Mouse (Mus musculus) ES-E14 (cell line): ENCODE measurements around the gene Spag4. TPM values are rescaled to one million over a fixed set of nuclear protein-coding genes. Genes with fewer than 3 reads are reported as not detected.

Source experiments
- DNase-seq: peaks from one replicate; pipeline ENCODE4 v3.0.0-alpha.2; 2013; ENCODE audit warnings: low read depth, low spot score
- H3K27ac ChIP-seq: 2 replicates; pipeline ENCODE4 v1.5.1; 2012; ENCODE audit warnings: low read depth, mild to moderate bottlenecking, low read length, moderate library complexity, mixed read lengths; ENCODE audit not compliant: poor library complexity, insufficient read depth, severe bottlenecking
- H3K36me3 ChIP-seq: 2 replicates; pipeline ENCODE4 v1.6.1; 2012; ENCODE audit warnings: mild to moderate bottlenecking, low read length, moderate library complexity, mixed read lengths; ENCODE audit not compliant: control insufficient read depth, poor library complexity, insufficient read depth, severe bottlenecking
- H3K4me1 ChIP-seq, 2 experiments: fragments of 150-350 bp in 1 of 2; sonication (generic) in 1 of 2; 2 replicates each; pipeline ENCODE4 v1.6.1; 2012; ENCODE audit warnings: low read length in 2 of 2, mild to moderate bottlenecking in 1 of 2, mixed read lengths in 1 of 2; ENCODE audit not compliant: control insufficient read depth in 2 of 2, insufficient read depth in 2 of 2, poor library complexity in 1 of 2
- H3K4me3 ChIP-seq, 2 experiments: fragments of 150-350 bp in 1 of 2; sonication (generic) in 1 of 2; 2 replicates each; pipeline ENCODE4 v1.5.1; 2012; ENCODE audit warnings: low read length in 2 of 2, low read depth in 1 of 2, mild to moderate bottlenecking in 1 of 2, mixed read lengths in 1 of 2; ENCODE audit not compliant: insufficient read depth in 1 of 2, poor library complexity in 1 of 2, severe bottlenecking in 1 of 2
- H3K9ac ChIP-seq: 2 replicates; pipeline ENCODE4 v1.6.1; 2012; ENCODE audit warnings: low read depth, mild to moderate bottlenecking, low read length, mixed read lengths; ENCODE audit not compliant: poor library complexity, insufficient read depth, severe bottlenecking
- H3K9me3 ChIP-seq: fragments of 150-350 bp; sonication (generic); 2 replicates; pipeline ENCODE4 v1.6.1; 2012; ENCODE audit warnings: low read depth, mild to moderate bottlenecking, low read length; ENCODE audit not compliant: control insufficient read depth, insufficient read depth
- CHD2 ChIP-seq: IDR thresholded peaks from 2 replicates; pipeline ENCODE4 v1.6.1; 2014; ENCODE audit warnings: mild to moderate bottlenecking, low read depth, low read length, inconsistent platforms
- HCFC1 ChIP-seq: IDR thresholded peaks from 2 replicates; pipeline ENCODE4 v1.6.1; 2012; ENCODE audit warnings: low read length, inconsistent platforms, borderline replicate concordance; ENCODE audit not compliant: insufficient read depth
- MAFK ChIP-seq: IDR thresholded peaks from 2 replicates; pipeline ENCODE4 v1.6.1; 2014; ENCODE audit warnings: mild to moderate bottlenecking, low read depth, low read length, inconsistent platforms; ENCODE audit not compliant: insufficient read depth
- ZC3H11A ChIP-seq: IDR thresholded peaks from 2 replicates; pipeline ENCODE4 v1.6.1; 2012; ENCODE audit warnings: low read depth, mild to moderate bottlenecking, inconsistent platforms, low read length, borderline replicate concordance
- ZNF384 ChIP-seq: IDR thresholded peaks from 2 replicates; pipeline ENCODE4 v1.6.1; 2012; ENCODE audit warnings: low read depth, low read length, inconsistent platforms
- in situ Hi-C, 2 experiments: fragments of 600-800 bp; cut with MboI; formaldehyde crosslinking; loops; one replicate each; pipeline ENCODE4 v1.15.1; 2025; ENCODE audit warnings: low sequenced_read_pairs in 2 of 2, inconsistent platforms in 1 of 2; ENCODE audit not compliant: unreplicated experiment in 2 of 2
- total RNA-seq: library from RNA; depleted of rRNA; stranded (reverse); fragments of 300-350 nt; gene quantifications from 2 replicates; pipeline ENCODE4 v1.2.3, GENCODE M21; 2012

Spag4 gene
- total RNA-seq, 1 experiment: 2.6 TPM

DNA sequence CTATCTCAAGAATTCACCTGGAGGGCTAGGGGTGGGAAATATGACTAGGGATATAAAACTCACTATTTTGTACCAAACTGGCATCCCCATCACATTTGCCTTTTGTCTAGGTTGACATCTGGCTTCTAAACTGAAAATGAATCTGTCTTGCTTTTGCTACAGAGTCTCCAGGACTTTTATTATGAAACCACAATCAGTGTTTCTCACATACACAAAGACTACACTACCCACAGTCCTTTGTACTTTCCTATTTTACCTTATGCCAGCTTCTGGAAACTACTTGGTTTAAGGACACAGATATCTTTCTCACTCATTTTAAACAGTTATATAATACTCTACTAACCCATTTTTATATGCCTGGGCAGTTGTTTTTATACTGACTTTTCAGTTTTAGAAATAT lies 39.5 kb upstream of the Spag4 start:
- TF ChIP-seq HCFC1: peak; percentile 89
- no peak for TF ChIP-seq ZC3H11A
- peak; percentile 15 for DNase-seq
- in situ Hi-C loops: no loop called here

DNA sequence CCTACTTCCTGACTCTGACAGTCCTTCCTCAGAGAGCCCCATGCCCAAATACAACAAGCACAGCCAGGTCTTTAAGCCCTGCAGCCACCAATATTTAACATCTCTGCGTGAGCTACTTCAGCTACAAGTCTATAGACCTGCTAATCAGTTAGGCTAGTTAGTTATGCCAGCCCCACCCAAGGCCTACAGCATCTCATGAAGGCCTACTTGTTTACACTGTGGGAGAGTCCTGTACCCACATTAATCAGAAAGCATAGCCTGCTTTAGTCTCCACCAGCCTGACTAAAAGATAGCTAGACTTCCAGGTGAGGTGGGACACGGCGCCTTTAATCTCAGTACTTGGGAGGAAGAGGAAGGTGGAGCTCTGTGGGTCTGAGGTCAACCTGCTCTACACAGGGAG lies 25.6 kb upstream of the Spag4 start:
- no peak for DNase-seq
- peaks cover 0 to 4% of the 10 kb centered on the region in 2 experiments; a peak in 1 of 4 replicates for H3K4me1 ChIP-seq
- no peaks in the 10 kb centered on the region for H3K36me3 ChIP-seq
- in situ Hi-C loops: no loop called here
- no peaks in the 10 kb centered on the region for H3K9me3 ChIP-seq
- no peak overlapping the region for H3K27ac ChIP-seq
- no peak overlapping the region for H3K4me3 ChIP-seq
- no peak overlapping the region for H3K9ac ChIP-seq
- no peak for TF ChIP-seq HCFC1
- no peak for TF ChIP-seq CHD2
- TF ChIP-seq ZNF384: no peak
- no peak for TF ChIP-seq ZC3H11A

More for the DNA sequence above, 39.5 kb upstream of the Spag4 start:
- Histone ChIP-seq H3K27ac (no peak overlapping the region), H3K36me3 (no peaks in the 10 kb centered on the region), H3K9me3 (no peaks in the 10 kb centered on the region), H3K9ac (no peak overlapping the region), H3K4me3 (no peak overlapping the region), H3K4me1 (peaks cover 0 to 5% of the 10 kb centered on the region in 2 experiments; a peak in 2 of 4 replicates)

DNA sequence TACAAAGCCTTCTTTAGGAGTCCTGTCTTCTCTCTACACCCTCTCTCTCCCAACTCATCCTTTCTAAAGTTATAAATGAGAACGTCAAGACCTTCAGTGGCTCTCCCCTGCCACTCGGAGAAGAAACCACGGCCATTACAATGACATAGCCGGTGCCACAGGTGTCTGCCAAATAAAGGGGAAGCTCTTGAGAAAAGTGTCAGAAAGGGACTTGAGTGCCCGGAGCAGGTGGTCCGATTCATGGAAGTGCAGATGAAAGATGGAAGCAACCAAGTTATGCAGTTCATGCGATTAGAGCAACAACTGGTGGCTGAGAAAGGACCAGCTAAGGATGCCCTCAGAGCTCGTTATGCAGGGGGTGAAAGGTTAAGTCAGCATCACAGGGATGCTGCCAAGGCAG lies 22.1 kb upstream of the Spag4 start:
- no peak overlapping the region for H3K27ac ChIP-seq
- H3K9me3 ChIP-seq: no peaks in the 10 kb centered on the region
- no peak overlapping the region for H3K4me3 ChIP-seq
- in situ Hi-C loops: no loop called here
- peaks cover 0 to 4% of the 10 kb centered on the region in 2 experiments; a peak in 1 of 4 replicates for H3K4me1 ChIP-seq
- H3K36me3 ChIP-seq: no peaks in the 10 kb centered on the region
- no peak for DNase-seq
- no peak for TF ChIP-seq ZC3H11A
- no peak overlapping the region for H3K9ac ChIP-seq

DNA sequence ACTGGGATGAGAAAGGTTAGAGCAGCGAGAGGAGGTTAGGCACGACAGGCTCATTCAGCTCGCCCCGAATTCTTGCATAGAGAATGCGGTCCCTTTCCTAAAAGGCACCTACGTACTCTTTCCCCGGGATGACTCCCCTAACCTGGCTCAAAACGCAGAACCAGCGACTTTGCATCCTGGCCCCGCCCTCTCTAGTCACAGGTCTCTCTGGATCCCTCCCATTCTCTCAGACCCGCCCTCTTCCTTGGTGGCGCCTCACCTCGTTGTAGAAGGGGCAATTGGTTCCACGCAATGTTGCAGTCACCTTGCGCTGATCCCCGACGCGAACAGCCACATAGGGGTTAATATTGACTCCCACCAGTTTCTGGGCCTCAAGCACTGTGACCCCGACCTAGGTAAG lies 17.0 kb upstream of the Spag4 start:
- DNase-seq: peak; percentile 51
- no peak overlapping the region for H3K27ac ChIP-seq
- no peak overlapping the region; a peak in 1 of 4 replicates for H3K4me3 ChIP-seq
- H3K9ac ChIP-seq: 0 out of 2 replicates have a peak overlapping the region, but pooled peaks have one; percentile 1
- H3K9me3 ChIP-seq: no peaks in the 10 kb centered on the region
- TF ChIP-seq ZNF384 (no peak), CHD2 (no peak), MAFK (no peak), HCFC1 (no peak), ZC3H11A (no peak)
- peaks cover 0 to 4% of the 10 kb centered on the region in 2 experiments; a peak in 1 of 4 replicates for H3K4me1 ChIP-seq
- in situ Hi-C loops: no loop called here
- no peaks in the 10 kb centered on the region for H3K36me3 ChIP-seq

DNA sequence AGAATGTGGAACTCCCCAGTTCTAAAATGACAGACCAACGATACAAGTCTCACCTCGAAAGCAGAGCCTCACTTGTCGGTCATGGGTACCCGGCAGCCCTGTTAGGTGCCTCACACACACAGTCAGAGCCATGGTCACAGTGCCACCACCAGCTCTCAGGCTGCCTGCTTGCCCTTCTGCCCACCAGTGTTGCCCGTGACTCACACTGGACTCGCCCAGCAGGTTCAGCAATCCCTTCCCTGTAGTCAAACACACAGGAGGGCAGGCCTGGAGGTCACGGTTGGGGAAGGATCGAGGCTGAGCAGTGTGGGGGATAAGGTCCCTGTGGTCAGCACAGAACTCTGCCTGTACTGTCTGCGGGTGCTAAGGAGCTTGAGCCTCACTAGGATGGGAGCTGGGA lies 12.2 kb upstream of the Spag4 start, which contains the start of gene Fer1l4:
Gene Fer1l4 (minus strand): TSS at position 132 of the 400 bp plus-strand sequence.
- TF ChIP-seq HCFC1 (no peak), ZC3H11A (no peak), MAFK (no peak), ZNF384 (no peak), CHD2 (no peak)
- Histone ChIP-seq H3K9ac (no peak within 1 kb of the TSS), H3K36me3 (no peaks in the 10 kb centered on the region), H3K4me1 (peaks cover 0 to 2% of the 10 kb centered on the region in 2 experiments; a peak in 1 of 4 replicates), H3K9me3 (no peaks in the 10 kb centered on the region), H3K27ac (no peak within 1 kb of the TSS), H3K4me3 (no peak within 1 kb of the TSS)
- in situ Hi-C loops: no loop called here
- no peak for DNase-seq
